Mouse (Mus musculus): ENCODE results near the gene Kifap3. TPM values are rescaled to one million over a fixed set of nuclear protein-coding genes. Genes with fewer than 3 reads are reported as not detected.
A peak's percentile ranks its signal among the peaks of the same experiment; 100 is the strongest.
"Not testable (repeated sequence)": the region's sequence is repeated elsewhere in the genome, so short reads cannot be mapped to it uniquely, and the experiment has no call there.

The Kifap3 gene
- total and polyA plus RNA-seq, 3 experiments: 6.5 to 21.3 (median 19.2) TPM

- intact Hi-C loops (cut with DNase I): no loop called here
- no peaks in the 10 kb centered on the region for H3K79me2 ChIP-seq (replicated peaks; ENCODE audit: control insufficient read depth, insufficient read depth, low read length)
- no peak overlapping the region for H3K9ac ChIP-seq (ENCODE audit: low read depth, low read length)
- TF ChIP-seq EP300 (IDR thresholded peaks at IDR 0.05; ENCODE audit: insufficient read depth, low read depth, low read length) (no peak), CTCF (IDR thresholded peaks at IDR 0.05) (no peak), POLR2A (IDR thresholded peaks at IDR 0.05; ENCODE audit: insufficient read depth, low read depth, low read length) (no peak)
- 75% methylated on average over 10 of the region's 10 CpGs for WGBS
- no peak overlapping the region for H3K4me3 ChIP-seq
- no peaks in the 10 kb centered on the region for H3K4me1 ChIP-seq (ENCODE audit: control insufficient read depth, insufficient read depth, low read length)
- no peak for DNase-seq
- no peaks in the 10 kb centered on the region for H3K27me3 ChIP-seq (ENCODE audit: control insufficient read depth, insufficient read depth, low read length)
- no peaks in the 10 kb centered on the region for H3K36me3 ChIP-seq (ENCODE audit: control insufficient read depth, insufficient read depth, low read length)
- H3K27ac ChIP-seq: no peak overlapping the region
Observed at GRCm38 (mm10) chr1:163757462-163758207, 21.7 kb upstream of the Kifap3 start.

- DNase-seq; H3K9ac ChIP-seq (ENCODE audit: low read depth, low read length); H3K4me3 ChIP-seq; H3K79me2 ChIP-seq (replicated peaks; ENCODE audit: control insufficient read depth, insufficient read depth, low read length); H3K36me3 ChIP-seq (ENCODE audit: control insufficient read depth, insufficient read depth, low read length); H3K27me3 ChIP-seq (ENCODE audit: control insufficient read depth, insufficient read depth, low read length); H3K27ac ChIP-seq; H3K4me1 ChIP-seq (ENCODE audit: control insufficient read depth, insufficient read depth, low read length): not testable (repeated sequence)
- WGBS: 96% methylated on average over 9 of the region's 11 CpGs
- intact Hi-C loops (cut with DNase I): loop anchor here (10.0 kb wide), 1 partner anchor 211 kb away; the partner anchor contains the start of genes BC055324 and Mettl18
Observed at GRCm38 (mm10) chr1:163783577-163783976, 4.2 kb downstream of the Kifap3 start.

- H3K4me1 ChIP-seq (ENCODE audit: control insufficient read depth, insufficient read depth, low read length): no peaks in the 10 kb centered on the region
- H3K27ac ChIP-seq: no peak overlapping the region
- no peaks in the 10 kb centered on the region for H3K79me2 ChIP-seq (replicated peaks; ENCODE audit: control insufficient read depth, insufficient read depth, low read length)
- no peaks in the 10 kb centered on the region for H3K27me3 ChIP-seq (ENCODE audit: control insufficient read depth, insufficient read depth, low read length)
- TF ChIP-seq POLR2A (IDR thresholded peaks at IDR 0.05; ENCODE audit: insufficient read depth, low read depth, low read length) (no peak), CTCF (IDR thresholded peaks at IDR 0.05) (no peak), EP300 (IDR thresholded peaks at IDR 0.05; ENCODE audit: insufficient read depth, low read depth, low read length) (no peak)
- 74% methylated on average over 4 of the region's 4 CpGs for WGBS
- H3K9ac ChIP-seq (ENCODE audit: low read depth, low read length): no peak overlapping the region
- H3K4me3 ChIP-seq: no peak overlapping the region
- intact Hi-C loops (cut with DNase I): no loop called here
- no peaks in the 10 kb centered on the region for H3K36me3 ChIP-seq (ENCODE audit: control insufficient read depth, insufficient read depth, low read length)
- DNase-seq: no peak
Observed at GRCm38 (mm10) chr1:163821365-163821764, 42.0 kb downstream of the Kifap3 start.

- Histone ChIP-seq H3K36me3 (ENCODE audit: control insufficient read depth, insufficient read depth, low read length) (no peaks in the 10 kb centered on the region), H3K4me1 (ENCODE audit: control insufficient read depth, insufficient read depth, low read length) (peaks cover 1% of the 10 kb centered on the region; the same call in 1 of the 2 replicates), H3K9ac (ENCODE audit: low read depth, low read length) (no peak overlapping the region), H3K27me3 (ENCODE audit: control insufficient read depth, insufficient read depth, low read length) (no peaks in the 10 kb centered on the region), H3K4me3 (no peak overlapping the region), H3K27ac (no peak overlapping the region), H3K79me2 (replicated peaks; ENCODE audit: control insufficient read depth, insufficient read depth, low read length) (no peaks in the 10 kb centered on the region)
- no peak for TF ChIP-seq CTCF (IDR thresholded peaks at IDR 0.05)
- TF ChIP-seq POLR2A (IDR thresholded peaks at IDR 0.05; ENCODE audit: insufficient read depth, low read depth, low read length): no peak
- TF ChIP-seq EP300 (IDR thresholded peaks at IDR 0.05; ENCODE audit: insufficient read depth, low read depth, low read length): no peak
- intact Hi-C loops (cut with DNase I): no loop called here
- no peak for DNase-seq
Observed at GRCm38 (mm10) chr1:163829482-163829881, 50.1 kb downstream of the Kifap3 start.

- H3K36me3 ChIP-seq (ENCODE audit: control insufficient read depth, insufficient read depth, low read length): no peaks in the 10 kb centered on the region
- 54% methylated on average over 1 of the region's 1 CpGs for WGBS
Observed at GRCm38 (mm10) chr1:163834066-163834465, 54.7 kb downstream of the Kifap3 start.

GRCm38 (mm10) chr1:163835062-163835461 lies 55.7 kb downstream of the Kifap3 start:
- TF ChIP-seq POLR2A (IDR thresholded peaks at IDR 0.05; ENCODE audit: insufficient read depth, low read depth, low read length): no peak
- TF ChIP-seq CTCF (IDR thresholded peaks at IDR 0.05): no peak
- no peak for TF ChIP-seq EP300 (IDR thresholded peaks at IDR 0.05; ENCODE audit: insufficient read depth, low read depth, low read length)
- intact Hi-C loops (cut with DNase I): loop anchor here (2.0 to 10.0 kb wide), 2 partner anchors 76 to 300 kb away; no protein-coding TSS in a partner anchor
- no peak for DNase-seq
- 83% methylated on average over 2 of the region's 2 CpGs for WGBS
- Histone ChIP-seq H3K9ac (ENCODE audit: low read depth, low read length) (no peak overlapping the region), H3K36me3 (ENCODE audit: control insufficient read depth, insufficient read depth, low read length) (no peaks in the 10 kb centered on the region), H3K4me1 (ENCODE audit: control insufficient read depth, insufficient read depth, low read length) (peaks cover 1% of the 10 kb centered on the region; the same call in 1 of the 2 replicates), H3K27me3 (ENCODE audit: control insufficient read depth, insufficient read depth, low read length) (no peaks in the 10 kb centered on the region), H3K79me2 (replicated peaks; ENCODE audit: control insufficient read depth, insufficient read depth, low read length) (no peaks in the 10 kb centered on the region), H3K27ac (no peak overlapping the region), H3K4me3 (no peak overlapping the region)

More at GRCm38 (mm10) chr1:163834066-163834465, 54.7 kb downstream of the Kifap3 start:
- peaks cover 1% of the 10 kb centered on the region; the same call in 1 of the 2 replicates for H3K4me1 ChIP-seq (ENCODE audit: control insufficient read depth, insufficient read depth, low read length)
- H3K9ac ChIP-seq (ENCODE audit: low read depth, low read length): no peak overlapping the region
- intact Hi-C loops (cut with DNase I): loop anchor here (2.0 to 10.0 kb wide), 2 partner anchors 77 to 301 kb away; no protein-coding TSS in a partner anchor
- DNase-seq: no peak
- TF ChIP-seq CTCF (IDR thresholded peaks at IDR 0.05) (peak; percentile 76), EP300 (IDR thresholded peaks at IDR 0.05; ENCODE audit: insufficient read depth, low read depth, low read length) (no peak)
- H3K79me2 ChIP-seq (replicated peaks; ENCODE audit: control insufficient read depth, insufficient read depth, low read length): no peaks in the 10 kb centered on the region
- H3K27ac ChIP-seq: no peak overlapping the region
- H3K27me3 ChIP-seq (ENCODE audit: control insufficient read depth, insufficient read depth, low read length): no peaks in the 10 kb centered on the region
- no peak overlapping the region for H3K4me3 ChIP-seq

- H3K27me3 ChIP-seq (ENCODE audit: control insufficient read depth, insufficient read depth, low read length); H3K4me3 ChIP-seq; H3K79me2 ChIP-seq (replicated peaks; ENCODE audit: control insufficient read depth, insufficient read depth, low read length); H3K4me1 ChIP-seq (ENCODE audit: control insufficient read depth, insufficient read depth, low read length); H3K27ac ChIP-seq; H3K36me3 ChIP-seq (ENCODE audit: control insufficient read depth, insufficient read depth, low read length); DNase-seq; H3K9ac ChIP-seq (ENCODE audit: low read depth, low read length): not testable (repeated sequence)
- intact Hi-C loops (cut with DNase I): loop anchor here (10.0 kb wide), 1 partner anchor 296 kb away; no protein-coding TSS in a partner anchor
- WGBS: 92% methylated on average over 3 of the region's 3 CpGs
Observed at GRCm38 (mm10) chr1:163838482-163838881, 59.1 kb downstream of the Kifap3 start.

Data from heart, adult 2 months (tissue).